Mouse (Mus musculus) CD8-positive naive resting alpha-beta T cell, adult 2 months (primary cell): ENCODE data around the gene Zfp335.
A peak's percentile ranks its signal among the peaks of the same experiment; 100 is the strongest.

Experiments used
- DNase-seq, 2 experiments: peaks; one replicate each; pipeline ENCODE4 v3.0.0; 2022; ENCODE audit warnings: low read depth in 2 of 2, low spot score in 2 of 2

Zfp335 gene

GRCm38 (mm10) chr2:164911086-164912048 is at the start of gene Zfp335:
Zfp335 (minus strand) TSS chr2:164911757.
- DNase-seq, result peak; percentile 88 to 90

- no peak for DNase-seq
These were observed 49.3 kb upstream of the Zfp335 start, which contains the start of gene Slc12a5 for GRCm38 (mm10) chr2:164960716-164961441. Slc12a5 (plus strand) TSS chr2:164960802.

- DNase-seq, result no peak
These were observed 46.2 kb upstream of the Zfp335 start for GRCm38 (mm10) chr2:164957548-164958315.

- DNase-seq, result no peak
These were observed 44.6 kb upstream of the Zfp335 start for GRCm38 (mm10) chr2:164956195-164956594.

DNA sequence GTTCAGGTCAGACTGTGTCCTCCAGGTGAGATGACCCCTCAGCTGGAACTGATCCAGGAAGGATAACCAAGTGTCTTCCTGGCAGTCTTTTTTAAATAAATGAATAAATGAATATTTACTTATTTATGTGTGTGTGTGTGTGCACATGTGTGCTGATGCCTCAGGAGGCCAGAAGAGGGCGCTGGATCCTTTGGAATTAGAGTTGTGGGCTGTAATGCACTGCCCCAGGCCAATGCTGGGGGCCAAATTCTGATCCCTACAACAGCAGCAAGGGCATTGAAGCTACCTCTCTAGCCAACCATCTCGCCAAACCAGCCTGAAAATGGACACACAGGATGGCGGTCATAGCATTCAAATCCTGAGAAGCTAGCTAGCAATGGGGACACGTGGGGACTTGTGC is 44.2 kb upstream of the Zfp335 start:
- DNase-seq, result no peak

GRCm38 (mm10) chr2:164953224-164953623 is 41.7 kb upstream of the Zfp335 start:
- DNase-seq, result peak; percentile 66 to 77

- DNase-seq, result no peak
These were observed 40.9 kb upstream of the Zfp335 start for GRCm38 (mm10) chr2:164952448-164952847.

DNA sequence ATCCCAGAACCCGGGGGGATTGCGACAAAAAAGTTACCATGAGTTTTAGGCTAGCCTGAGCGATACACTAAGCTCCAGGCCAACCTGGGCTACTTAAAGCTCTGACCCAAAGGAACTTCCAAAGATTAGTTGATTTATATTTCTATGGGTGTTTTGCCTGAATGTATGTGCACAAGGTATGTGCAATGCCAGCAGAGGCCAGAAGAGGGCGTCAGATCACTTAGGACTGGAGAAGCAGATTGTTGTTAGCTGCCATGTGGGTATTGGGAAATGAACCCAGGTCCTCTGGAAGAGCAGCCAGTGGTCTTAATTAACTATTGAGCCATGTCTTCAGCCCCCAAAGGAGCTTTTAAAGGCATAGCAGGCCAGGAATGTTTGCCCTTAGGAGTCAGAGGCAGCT is 40.2 kb upstream of the Zfp335 start:
- no peak for DNase-seq

DNA sequence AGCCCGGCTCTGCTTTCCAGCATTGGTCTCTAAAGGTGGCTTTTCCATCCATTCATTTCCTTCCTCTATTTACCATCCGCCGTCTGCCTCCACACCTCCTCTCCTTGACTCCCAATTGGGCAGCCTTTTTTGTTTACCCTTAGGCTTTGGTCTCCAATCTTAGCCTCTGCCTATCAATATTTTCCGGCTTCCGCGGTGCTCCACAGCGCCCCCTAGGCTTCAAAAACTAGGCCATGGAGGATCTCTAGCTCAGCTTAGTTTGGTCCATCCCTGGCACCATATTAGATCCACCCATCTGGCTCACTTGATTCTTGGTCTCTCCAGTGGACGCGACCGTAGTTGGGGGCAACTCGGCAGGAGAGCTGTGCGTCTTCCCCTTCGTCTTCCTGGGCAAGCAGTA is 38.9 kb upstream of the Zfp335 start:
- DNase-seq, result peak in 1 of 2 experiments; percentile 37

DNA sequence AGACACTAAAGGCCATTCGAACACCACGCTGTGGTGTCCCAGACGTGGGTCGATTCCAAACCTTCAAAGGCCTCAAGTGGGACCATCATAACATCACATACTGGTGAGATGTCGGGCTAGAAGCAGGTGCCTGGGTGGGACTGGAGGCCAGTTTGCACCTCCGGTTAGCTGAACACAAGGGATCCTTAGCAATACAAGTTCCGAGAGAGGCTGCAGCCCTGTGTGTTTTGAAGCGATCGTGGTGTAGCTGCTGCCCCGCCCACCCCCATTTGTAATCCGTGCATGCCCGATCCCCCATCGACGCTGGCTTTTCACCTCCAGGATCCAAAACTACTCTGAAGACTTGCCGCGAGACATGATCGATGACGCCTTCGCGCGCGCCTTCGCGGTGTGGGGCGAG is 37.4 kb upstream of the Zfp335 start:
- DNase-seq, result no peak

- no peak for DNase-seq
These were observed 36.4 kb upstream of the Zfp335 start for GRCm38 (mm10) chr2:164947930-164948329.

GRCm38 (mm10) chr2:164947506-164947905 is 35.9 kb upstream of the Zfp335 start:
- no peak for DNase-seq

- DNase-seq, result peak in 1 of 2 experiments; percentile 49
These were observed 31.2 kb upstream of the Zfp335 start for GRCm38 (mm10) chr2:164942692-164943290.

GRCm38 (mm10) chr2:164940140-164940830 is 28.7 kb upstream of the Zfp335 start, which contains the start of gene Mmp9:
Mmp9 (plus strand) TSS chr2:164940780.
- no peak for DNase-seq

- no peak for DNase-seq
These were observed 27.5 kb upstream of the Zfp335 start for GRCm38 (mm10) chr2:164939106-164939505.

DNA sequence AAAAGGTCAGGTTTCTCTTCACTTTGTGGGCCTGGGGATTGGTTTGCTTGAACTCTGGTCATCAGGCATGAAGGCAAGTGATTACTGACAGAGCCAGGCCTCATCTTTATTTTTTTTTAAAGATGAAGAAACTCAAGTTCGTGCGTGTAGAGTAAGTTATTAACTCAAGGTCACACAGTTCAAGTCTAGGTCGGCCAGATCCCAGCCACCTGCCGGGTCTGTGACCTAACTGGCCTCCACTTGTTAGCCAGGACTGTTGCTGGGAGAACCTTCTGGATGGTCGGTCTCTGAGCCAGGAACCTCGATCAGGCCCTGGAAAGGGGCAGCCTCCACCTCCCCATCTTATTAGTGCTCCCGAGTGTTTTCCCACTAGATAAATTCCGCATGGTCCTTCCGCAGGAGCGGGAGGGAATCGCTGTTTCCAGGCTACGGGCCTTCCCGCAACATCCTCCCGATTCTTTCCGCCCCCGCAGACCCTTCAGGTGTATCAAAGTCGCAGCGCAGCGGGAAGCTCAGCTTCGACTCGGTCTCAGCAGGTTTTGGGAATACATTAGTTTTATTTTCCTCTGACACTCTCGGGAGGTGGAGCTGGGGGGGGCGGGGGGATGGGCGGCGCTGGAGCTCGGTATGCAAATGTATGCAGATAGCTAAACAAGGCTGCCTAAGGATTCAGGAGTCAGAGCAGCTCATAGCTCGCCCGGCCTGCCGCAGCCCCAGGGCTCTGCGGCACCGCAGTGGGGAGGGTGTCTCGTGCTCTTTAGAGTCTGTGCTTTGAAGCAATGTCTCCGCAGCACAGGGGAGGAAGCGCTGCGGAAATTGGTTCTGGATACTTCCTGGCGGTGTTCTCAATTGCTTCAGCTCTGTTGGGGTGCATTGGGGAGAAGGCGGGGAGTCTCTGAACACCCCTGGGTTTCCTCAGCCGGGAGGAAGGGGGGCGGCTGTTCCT is 26.9 kb upstream of the Zfp335 start:
- DNase-seq, result peak; percentile 68 to 69

GRCm38 (mm10) chr2:164935991-164936390 is 24.4 kb upstream of the Zfp335 start:
- no peak for DNase-seq

DNA sequence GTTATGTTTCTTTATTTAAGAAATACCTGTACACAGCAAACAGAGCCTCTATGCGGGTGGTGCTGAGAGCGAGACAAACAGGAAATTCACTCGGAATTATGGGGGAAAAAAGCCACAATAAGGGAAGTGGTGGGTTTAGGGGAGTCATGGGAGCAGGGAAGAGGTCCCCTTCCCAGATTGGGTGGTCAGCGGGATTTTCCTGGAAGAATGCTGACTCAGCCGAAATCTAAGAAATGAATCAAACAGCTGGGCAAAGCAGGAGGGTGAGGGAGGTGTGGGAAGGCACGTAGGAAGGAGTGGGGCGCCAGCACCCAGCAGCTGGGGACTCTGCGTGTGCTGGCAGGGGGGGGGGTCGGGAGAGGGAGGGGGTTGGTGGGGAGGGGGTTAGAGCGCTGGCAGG is 22.0 kb upstream of the Zfp335 start:
- DNase-seq, result no peak
